Mouse (Mus musculus): ENCODE data around the gene Gm49380.
A peak's percentile ranks its signal among the peaks of the same experiment; 100 is the strongest.
"Not testable (repeated sequence)": the region's sequence is repeated elsewhere in the genome, so short reads cannot be mapped to it uniquely, and the experiment has no call there.

Gm49380 gene

GRCm38 (mm10) chr9:44125546-44126428 is 12.5 kb upstream of the Gm49380 start:
- DNase-seq (ENCODE audit: low read depth, low spot score), result peak; percentile 96

- DNase-seq (ENCODE audit: low read depth, low spot score), result no peak
Measured at GRCm38 (mm10) chr9:44125026-44125425, 11.7 kb upstream of the Gm49380 start.

DNA sequence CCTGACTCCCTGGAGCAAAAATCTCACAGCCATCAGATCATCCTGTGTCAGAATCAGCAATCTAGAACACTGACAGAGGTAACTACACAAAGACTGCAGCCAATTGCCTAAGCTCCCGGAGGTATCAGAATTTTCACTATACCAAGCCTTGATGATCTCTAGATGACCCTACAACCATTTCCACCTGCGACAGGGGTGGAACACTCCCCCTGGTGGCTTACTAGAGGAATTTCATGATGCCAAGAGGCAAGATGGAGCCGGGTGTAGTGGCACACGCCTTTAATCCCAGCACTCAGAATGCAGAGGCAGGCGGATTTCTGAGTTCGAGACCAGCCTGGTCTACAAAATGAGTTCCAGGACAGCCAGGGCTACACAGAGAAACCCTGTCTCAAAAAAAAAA is 11.0 kb upstream of the Gm49380 start:
- no peak for DNase-seq (ENCODE audit: low read depth, low spot score)

- DNase-seq (ENCODE audit: low read depth, low spot score), result peak; percentile 55
Measured at GRCm38 (mm10) chr9:44119948-44120465, 6.7 kb upstream of the Gm49380 start.

GRCm38 (mm10) chr9:44119011-44119410 is 5.7 kb upstream of the Gm49380 start:
- DNase-seq (ENCODE audit: low read depth, low spot score), result peak; percentile 38

DNA sequence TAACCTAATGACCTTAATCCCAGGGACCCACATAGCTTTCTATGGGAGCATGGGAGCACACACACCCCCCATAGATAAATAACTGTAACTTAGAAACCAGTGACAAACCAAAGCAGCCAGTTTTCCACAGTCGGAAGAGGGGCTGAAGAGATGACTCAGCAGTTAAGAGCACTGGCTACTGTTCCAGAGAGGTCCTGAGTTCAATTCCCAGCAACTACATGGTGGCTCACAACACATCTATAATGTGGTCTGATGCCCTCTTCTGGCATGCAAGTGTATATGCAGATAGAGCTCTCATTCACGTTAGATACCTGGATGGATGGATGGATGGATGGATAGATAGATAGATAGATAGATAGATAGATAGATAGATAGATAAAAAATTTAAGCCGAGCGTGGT is 2.9 kb upstream of the Gm49380 start:
- no peak for DNase-seq (ENCODE audit: low read depth, low spot score)

- DNase-seq (ENCODE audit: low read depth, low spot score), result no peak
Measured at GRCm38 (mm10) chr9:44115599-44115998, 2.3 kb upstream of the Gm49380 start.

GRCm38 (mm10) chr9:44114453-44114852 is 1.2 kb upstream of the Gm49380 start:
- no peak for DNase-seq (ENCODE audit: low read depth, low spot score)

- DNase-seq (ENCODE audit: low read depth, low spot score), result not testable (repeated sequence)
Measured at GRCm38 (mm10) chr9:44111909-44112308, 1.4 kb downstream of the Gm49380 start.

DNA sequence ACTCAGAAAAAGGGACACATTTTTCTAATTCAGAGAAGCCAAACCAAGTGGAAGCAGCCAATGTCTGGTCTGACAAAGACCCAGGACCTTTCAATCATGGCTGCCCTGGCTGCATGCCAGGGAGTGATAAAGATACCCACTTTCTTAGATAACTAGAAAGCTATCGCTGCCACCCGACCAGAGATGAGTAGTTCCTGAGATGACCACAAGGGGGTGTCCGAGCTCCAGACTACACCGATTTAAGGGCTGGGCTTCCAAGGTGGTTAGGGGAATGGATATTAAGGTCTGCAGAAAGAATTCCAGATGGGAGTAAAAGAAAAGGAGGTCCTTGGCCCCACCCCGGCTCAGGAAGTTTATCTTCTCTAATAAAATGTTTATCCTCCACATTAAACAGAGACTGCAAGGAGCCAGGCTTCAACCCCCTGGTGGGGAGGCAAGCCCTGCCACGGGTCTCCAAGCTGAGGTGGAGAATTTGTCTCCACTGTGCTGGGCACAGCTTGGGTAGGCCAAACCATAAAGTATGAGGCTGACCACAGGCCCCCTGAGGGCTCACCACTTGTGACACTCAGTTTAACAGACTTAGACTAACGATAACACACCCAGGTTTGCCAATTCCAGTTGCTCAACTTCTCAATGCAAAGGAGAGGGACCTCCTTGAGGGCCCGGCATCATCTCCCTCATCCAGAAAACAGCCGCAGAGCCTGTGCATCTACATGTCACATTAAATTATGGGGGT is 3.8 kb downstream of the Gm49380 start:
- DNase-seq (ENCODE audit: low read depth, low spot score), result peak; percentile 81

GRCm38 (mm10) chr9:44108269-44109055 is 4.8 kb downstream of the Gm49380 start:
- DNase-seq (ENCODE audit: low read depth, low spot score), result no peak

- DNase-seq (ENCODE audit: low read depth, low spot score), result peak; percentile 51
Measured at GRCm38 (mm10) chr9:44107557-44108179, 5.6 kb downstream of the Gm49380 start.

- peak; percentile 77 for DNase-seq (ENCODE audit: low read depth, low spot score)
Measured at GRCm38 (mm10) chr9:44107110-44107509, 6.2 kb downstream of the Gm49380 start, which contains the start of gene C1qtnf5. C1qtnf5 (plus strand) TSS chr9:44107245.

GRCm38 (mm10) chr9:44106596-44106995 is 6.7 kb downstream of the Gm49380 start:
- DNase-seq (ENCODE audit: low read depth, low spot score), result peak; percentile 55

DNA sequence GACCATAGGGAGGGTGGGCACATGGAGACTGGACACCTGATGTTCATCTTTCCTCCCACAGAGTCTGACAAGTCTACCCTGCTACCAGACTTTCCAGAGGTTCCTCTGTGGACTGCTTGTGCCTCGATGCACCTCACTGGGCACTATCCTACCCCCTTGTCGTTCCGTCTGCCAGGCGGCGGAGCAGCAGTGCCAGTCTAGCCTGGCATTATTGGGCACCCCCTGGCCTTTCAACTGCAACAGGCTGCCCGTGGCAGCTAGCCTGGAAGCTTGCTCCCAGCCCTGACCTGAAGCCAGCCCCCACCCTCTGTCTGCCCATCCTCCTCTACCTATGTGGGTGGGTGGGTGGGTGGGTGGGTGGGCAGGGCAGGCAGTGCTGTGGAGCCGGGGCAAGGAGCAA is 7.1 kb downstream of the Gm49380 start:
- DNase-seq (ENCODE audit: low read depth, low spot score), result no peak

DNA sequence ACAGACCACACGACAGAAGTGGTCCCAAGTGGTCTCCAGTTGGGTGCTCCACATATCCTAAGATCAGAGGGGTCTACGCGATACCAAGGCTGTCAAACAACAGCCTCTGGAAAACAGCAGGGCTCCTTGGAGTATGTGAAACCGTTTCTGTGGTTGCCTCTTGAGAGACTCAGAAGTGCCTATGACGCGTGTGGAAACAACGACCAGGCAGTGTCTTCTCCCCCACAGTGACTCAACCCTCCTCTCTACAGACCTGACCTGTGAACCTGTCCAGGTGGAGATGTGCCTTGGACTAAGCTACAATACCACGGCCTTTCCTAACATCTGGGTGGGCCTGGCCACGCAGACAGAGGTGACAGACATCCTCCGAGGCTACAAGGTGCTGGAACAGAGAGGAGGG is 7.5 kb downstream of the Gm49380 start:
- no peak for DNase-seq (ENCODE audit: low read depth, low spot score)

- DNase-seq (ENCODE audit: low read depth, low spot score), result no peak
Measured at GRCm38 (mm10) chr9:44104881-44105280, 8.4 kb downstream of the Gm49380 start.

- no peak for DNase-seq (ENCODE audit: low read depth, low spot score)
Measured at GRCm38 (mm10) chr9:44101490-44101889, 11.8 kb downstream of the Gm49380 start, which contains the start of gene Mfrp. Mfrp (plus strand) TSS chr9:44101729.

DNA sequence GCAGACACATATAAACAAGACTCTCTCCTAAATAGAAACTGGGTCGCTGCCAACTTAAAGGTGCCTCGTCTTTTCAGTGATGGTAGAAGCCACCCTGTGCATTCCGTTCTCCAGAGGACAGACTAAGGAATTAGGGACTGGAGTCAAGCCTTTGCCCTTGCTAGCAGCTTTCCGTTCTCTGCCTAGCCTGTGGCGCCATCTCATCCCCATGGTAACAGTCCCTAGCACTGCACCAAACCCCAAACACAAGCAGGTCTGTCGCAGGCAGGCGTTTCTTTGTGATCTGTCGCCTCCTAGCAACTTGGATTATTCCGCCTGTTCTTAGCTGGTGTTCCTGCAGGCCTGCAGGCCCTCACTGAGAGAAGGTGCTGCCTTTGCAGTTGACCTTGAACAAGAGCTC is 16.8 kb downstream of the Gm49380 start:
- peak; percentile 88 for DNase-seq (ENCODE audit: low read depth, low spot score)

GRCm38 (mm10) chr9:44095781-44096180 is 17.5 kb downstream of the Gm49380 start:
- DNase-seq (ENCODE audit: low read depth, low spot score), result no peak

DNA sequence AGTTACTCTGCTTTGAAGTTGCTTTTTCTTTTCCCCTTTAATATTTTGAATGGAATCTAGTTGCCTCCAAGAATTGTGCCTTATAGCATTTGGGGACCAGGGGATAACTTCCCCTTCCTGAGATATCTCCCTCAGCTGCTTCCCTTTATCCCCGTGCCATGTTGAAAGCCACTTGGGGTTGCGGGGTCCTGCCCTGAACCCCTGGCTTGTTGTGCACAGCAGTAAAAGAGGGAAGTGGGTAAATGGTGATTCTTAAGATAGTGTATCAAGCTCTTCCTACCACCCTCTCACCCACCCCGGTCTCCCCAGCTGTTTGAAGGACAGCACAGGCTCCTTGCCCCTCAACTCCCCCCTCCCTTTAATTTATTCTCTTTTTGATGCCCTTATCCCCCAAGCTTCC is 18.6 kb downstream of the Gm49380 start:
- no peak for DNase-seq (ENCODE audit: low read depth, low spot score)
